Mouse (Mus musculus): ENCODE data around the gene Gldc. TPM values are rescaled to one million over a fixed set of nuclear protein-coding genes. Genes with fewer than 3 reads are reported as not detected.

The Gldc gene
- polyA plus RNA-seq, 1 experiment from 2014 or later, result 28.1 TPM

DNA sequence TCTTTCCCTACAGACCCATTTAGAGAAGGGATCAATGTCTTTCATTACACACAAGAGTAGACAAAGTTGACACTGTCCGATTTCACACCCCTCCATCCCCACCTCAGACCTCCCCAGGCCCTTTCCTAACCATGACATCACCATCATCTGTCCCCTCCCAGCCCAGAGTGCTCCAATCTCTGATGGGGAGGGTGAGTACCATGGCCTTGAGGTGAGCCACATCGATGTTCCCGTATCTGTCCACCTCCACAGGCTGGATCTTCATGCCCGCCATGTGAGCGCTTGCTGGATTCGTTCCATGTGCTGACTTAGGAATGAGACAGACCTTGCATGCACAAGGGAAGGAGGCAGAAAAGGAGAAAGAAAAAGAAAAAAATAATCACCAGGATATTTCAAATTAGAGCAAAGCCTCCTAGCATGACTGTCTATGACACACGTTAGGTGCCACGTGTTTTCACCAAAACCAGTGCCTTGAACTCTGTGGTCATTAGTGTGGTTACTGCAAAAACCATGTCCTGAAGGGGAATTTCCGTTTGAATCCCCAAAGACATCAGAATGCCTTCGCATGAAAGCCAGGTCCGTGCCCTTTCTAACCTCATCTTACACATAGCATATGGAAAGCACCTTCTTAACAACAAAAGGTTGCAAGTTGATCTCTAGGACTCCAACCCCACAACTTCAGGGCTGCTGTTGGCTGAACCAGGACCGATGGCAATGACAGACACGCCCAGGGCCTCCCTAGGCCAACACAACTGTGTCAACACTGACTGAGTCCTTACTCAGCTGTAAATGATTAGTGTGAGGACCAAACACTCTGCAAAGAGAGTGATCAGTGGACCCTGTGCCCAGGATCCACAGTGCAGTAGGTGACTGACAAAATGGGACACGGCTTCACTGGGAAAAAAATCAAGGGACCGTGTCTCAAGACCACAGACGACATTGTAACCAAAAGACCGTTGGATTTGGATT lies 56.6 kb downstream of the Gldc start:
- ATAC-seq, result peak; percentile 83
- H3K4me1 ChIP-seq, result 0 out of 2 replicates have a peak, but pooled peaks cover 7% of the 10 kb centered on the region
- no peak overlapping the region for H3K4me2 ChIP-seq
- H3K27me3 ChIP-seq (replicated peaks), result no peaks in the 10 kb centered on the region
- no peak overlapping the region for H3K9ac ChIP-seq
- no peaks in the 10 kb centered on the region for H3K9me3 ChIP-seq (replicated peaks)
- H3K4me3 ChIP-seq, result no peak overlapping the region
- peak overlapping the region; percentile 53; the same call in 1 of the 2 replicates for H3K27ac ChIP-seq
- H3K36me3 ChIP-seq, result 0 out of 2 replicates have a peak, but pooled peaks cover 4% of the 10 kb centered on the region
- WGBS (ENCODE audit: insufficient replicate concordance), result 72% methylated on average over 17 of the region's 17 CpGs

- Histone ChIP-seq H3K27me3 (replicated peaks) (no peaks in the 10 kb centered on the region), H3K27ac (no peak overlapping the region), H3K4me3 (no peak overlapping the region), H3K36me3 (no peaks in the 10 kb centered on the region), H3K4me2 (no peak overlapping the region), H3K4me1 (0 out of 2 replicates have a peak, but pooled peaks cover 7% of the 10 kb centered on the region), H3K9ac (no peak overlapping the region), H3K9me3 (replicated peaks) (no peaks in the 10 kb centered on the region)
- ATAC-seq, result no peak
- WGBS (ENCODE audit: insufficient replicate concordance), result 60% methylated on average over 9 of the region's 9 CpGs
Measured at GRCm38 (mm10) chr19:30117775-30118174, 57.5 kb downstream of the Gldc start.

- Histone ChIP-seq H3K9me3 (replicated peaks) (no peaks in the 10 kb centered on the region), H3K4me3 (no peak overlapping the region), H3K27ac (no peak overlapping the region), H3K36me3 (no peaks in the 10 kb centered on the region), H3K4me1 (0 out of 2 replicates have a peak, but pooled peaks cover 7% of the 10 kb centered on the region), H3K27me3 (replicated peaks) (no peaks in the 10 kb centered on the region), H3K9ac (no peak overlapping the region), H3K4me2 (no peak overlapping the region)
- WGBS (ENCODE audit: insufficient replicate concordance), result 69% methylated on average over 4 of the region's 4 CpGs
- no peak for ATAC-seq
Measured at GRCm38 (mm10) chr19:30117241-30117640, 58.0 kb downstream of the Gldc start.

DNA sequence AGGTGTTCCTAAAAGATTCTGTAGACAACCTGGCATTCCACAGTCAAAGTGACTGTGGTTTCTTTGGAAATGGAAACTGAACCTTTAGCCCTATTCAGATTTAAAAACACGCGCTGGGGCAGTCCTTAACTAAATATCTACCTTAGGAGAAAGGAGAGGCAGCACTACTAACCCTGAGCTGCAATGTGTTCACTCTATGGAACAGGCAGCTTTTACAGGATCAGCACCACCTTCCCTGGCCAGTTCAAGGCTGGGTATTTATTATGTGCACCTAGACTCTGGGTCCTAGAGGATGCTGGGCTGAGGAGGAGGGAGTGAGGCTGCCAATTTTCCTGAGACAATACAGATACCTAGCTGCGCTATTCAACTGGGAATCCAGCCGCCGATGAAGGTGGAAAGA lies 59.6 kb downstream of the Gldc start:
- Histone ChIP-seq H3K4me3 (no peak overlapping the region), H3K4me1 (0 out of 2 replicates have a peak, but pooled peaks cover 7% of the 10 kb centered on the region), H3K36me3 (no peaks in the 10 kb centered on the region), H3K27ac (no peak overlapping the region), H3K9me3 (replicated peaks) (no peaks in the 10 kb centered on the region), H3K27me3 (replicated peaks) (no peaks in the 10 kb centered on the region), H3K9ac (no peak overlapping the region), H3K4me2 (no peak overlapping the region)
- ATAC-seq, result no peak
- WGBS (ENCODE audit: insufficient replicate concordance), result 84% methylated on average over 5 of the region's 5 CpGs

- H3K9ac ChIP-seq, result no peak overlapping the region
- H3K4me2 ChIP-seq, result no peak overlapping the region
- H3K9me3 ChIP-seq (replicated peaks), result no peaks in the 10 kb centered on the region
- H3K4me1 ChIP-seq, result 0 out of 2 replicates have a peak, but pooled peaks cover 7% of the 10 kb centered on the region
- no peak overlapping the region for H3K4me3 ChIP-seq
- H3K27me3 ChIP-seq (replicated peaks), result no peaks in the 10 kb centered on the region
- ATAC-seq, result no peak
- H3K36me3 ChIP-seq, result no peaks in the 10 kb centered on the region; the same call in 1 of the 2 replicates
- 67% methylated on average over 14 of the region's 14 CpGs for WGBS (ENCODE audit: insufficient replicate concordance)
- no peak overlapping the region for H3K27ac ChIP-seq
Measured at GRCm38 (mm10) chr19:30114919-30115441, 60.2 kb downstream of the Gldc start.

DNA sequence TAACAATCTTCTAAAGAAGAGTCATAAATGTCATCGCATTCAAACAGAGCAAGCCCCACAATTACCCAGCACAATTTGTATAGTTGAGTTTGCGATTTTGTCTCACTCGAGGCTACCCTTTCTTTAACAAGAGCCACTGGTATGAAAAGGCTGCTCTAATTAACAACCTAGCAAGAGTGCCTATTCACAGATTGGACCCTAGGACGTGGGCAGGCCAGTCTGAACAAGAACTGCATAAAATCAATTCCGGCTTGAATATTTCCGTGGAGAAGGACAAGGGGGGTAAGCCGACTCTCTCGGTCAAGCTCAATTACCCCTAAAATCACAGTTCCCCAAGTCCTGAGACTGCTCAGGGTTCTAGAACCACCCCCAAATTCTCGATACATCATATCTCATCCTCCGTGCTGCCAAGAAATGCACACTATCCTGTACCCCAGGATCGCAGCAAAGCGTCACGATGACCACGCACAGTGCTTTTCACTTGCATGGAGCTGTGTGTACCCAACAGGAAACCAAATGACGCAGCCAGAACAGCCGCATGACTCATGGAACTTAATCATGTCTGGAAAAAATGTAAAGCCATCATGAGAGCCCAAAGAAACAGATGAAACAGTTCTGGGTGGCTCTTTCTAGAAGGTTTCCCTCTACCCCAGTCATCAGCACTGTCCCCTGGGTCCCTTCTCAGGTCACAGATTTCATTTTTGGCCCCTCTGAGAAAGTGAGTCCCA lies 62.1 kb downstream of the Gldc start:
- Histone ChIP-seq H3K27ac (no peak overlapping the region), H3K4me3 (no peak overlapping the region), H3K27me3 (replicated peaks) (no peaks in the 10 kb centered on the region), H3K36me3 (peaks cover 4% of the 10 kb centered on the region; the same call in 1 of the 2 replicates), H3K4me2 (no peak overlapping the region), H3K4me1 (0 out of 2 replicates have a peak, but pooled peaks cover 4% of the 10 kb centered on the region), H3K9me3 (replicated peaks) (no peaks in the 10 kb centered on the region), H3K9ac (no peak overlapping the region)
- WGBS (ENCODE audit: insufficient replicate concordance), result 82% methylated on average over 16 of the region's 16 CpGs
- ATAC-seq, result no peak

DNA sequence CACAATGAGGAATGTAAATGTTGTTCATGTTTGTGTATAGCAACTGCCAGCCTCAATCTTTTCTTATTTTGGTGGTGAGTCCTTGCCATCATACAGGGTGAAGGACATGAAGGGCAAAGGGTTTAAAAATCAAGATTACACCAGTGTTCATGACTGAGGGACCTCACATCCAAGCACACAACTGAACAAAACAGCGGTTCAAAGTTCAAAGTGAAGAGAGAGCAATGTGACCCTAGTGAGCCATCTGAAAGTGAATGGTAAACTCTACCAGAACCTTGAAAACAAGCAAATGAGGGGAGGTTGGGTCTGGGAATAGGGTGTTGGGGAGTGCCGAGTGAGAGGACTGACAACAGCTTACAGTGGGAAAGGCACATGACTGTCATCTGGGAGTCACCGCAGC lies 63.8 kb downstream of the Gldc start:
- H3K4me3 ChIP-seq, result no peak overlapping the region
- 76% methylated on average over 3 of the region's 3 CpGs for WGBS (ENCODE audit: insufficient replicate concordance)
- no peak overlapping the region for H3K9ac ChIP-seq
- no peaks in the 10 kb centered on the region for H3K27me3 ChIP-seq (replicated peaks)
- H3K27ac ChIP-seq, result no peak overlapping the region
- no peak for ATAC-seq
- no peaks in the 10 kb centered on the region for H3K9me3 ChIP-seq (replicated peaks)
- H3K36me3 ChIP-seq, result peaks cover 5% of the 10 kb centered on the region
- no peaks in the 10 kb centered on the region for H3K4me1 ChIP-seq
- no peak overlapping the region for H3K4me2 ChIP-seq

- no peak overlapping the region for H3K27ac ChIP-seq
- WGBS (ENCODE audit: insufficient replicate concordance), result 80% methylated on average over 6 of the region's 6 CpGs
- no peaks in the 10 kb centered on the region for H3K27me3 ChIP-seq (replicated peaks)
Measured at GRCm38 (mm10) chr19:30109122-30109521, 66.1 kb downstream of the Gldc start.

DNA sequence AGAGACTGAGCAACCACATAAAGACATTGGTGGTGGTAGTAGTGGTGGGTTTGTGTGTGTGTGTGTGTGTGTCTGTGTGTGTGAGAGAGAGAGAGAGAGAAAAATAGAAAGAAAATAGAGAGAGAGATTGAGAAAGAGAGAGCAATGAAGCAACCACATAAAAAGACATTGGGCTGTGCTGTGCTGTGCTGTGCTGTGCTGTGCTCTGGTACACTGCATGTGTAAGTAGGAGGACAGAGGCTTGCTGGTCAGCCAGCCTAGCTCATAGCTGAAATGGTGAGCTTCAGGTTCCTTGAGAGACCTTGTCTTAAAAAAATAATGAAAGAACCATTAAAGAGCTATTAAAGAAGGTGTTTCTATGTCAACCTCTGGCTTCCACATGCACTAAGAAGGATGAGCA lies 66.6 kb downstream of the Gldc start:
- H3K36me3 ChIP-seq, result peaks cover 9% of the 10 kb centered on the region
- H3K4me2 ChIP-seq, result no peak overlapping the region
- H3K27ac ChIP-seq, result no peak overlapping the region
- H3K9me3 ChIP-seq (replicated peaks), result no peaks in the 10 kb centered on the region
- H3K27me3 ChIP-seq (replicated peaks), result no peaks in the 10 kb centered on the region
- H3K4me1 ChIP-seq, result 0 out of 2 replicates have a peak, but pooled peaks cover 4% of the 10 kb centered on the region
- no peak overlapping the region for H3K9ac ChIP-seq
- no peak overlapping the region for H3K4me3 ChIP-seq
- no peak for ATAC-seq

More at GRCm38 (mm10) chr19:30109122-30109521, 66.1 kb downstream of the Gldc start:
- no peak overlapping the region for H3K4me3 ChIP-seq
- peaks cover 9% of the 10 kb centered on the region for H3K36me3 ChIP-seq
- no peak overlapping the region for H3K9ac ChIP-seq
- no peaks in the 10 kb centered on the region for H3K9me3 ChIP-seq (replicated peaks)
- ATAC-seq, result no peak
- 0 out of 2 replicates have a peak, but pooled peaks cover 4% of the 10 kb centered on the region for H3K4me1 ChIP-seq
- H3K4me2 ChIP-seq, result no peak overlapping the region

DNA sequence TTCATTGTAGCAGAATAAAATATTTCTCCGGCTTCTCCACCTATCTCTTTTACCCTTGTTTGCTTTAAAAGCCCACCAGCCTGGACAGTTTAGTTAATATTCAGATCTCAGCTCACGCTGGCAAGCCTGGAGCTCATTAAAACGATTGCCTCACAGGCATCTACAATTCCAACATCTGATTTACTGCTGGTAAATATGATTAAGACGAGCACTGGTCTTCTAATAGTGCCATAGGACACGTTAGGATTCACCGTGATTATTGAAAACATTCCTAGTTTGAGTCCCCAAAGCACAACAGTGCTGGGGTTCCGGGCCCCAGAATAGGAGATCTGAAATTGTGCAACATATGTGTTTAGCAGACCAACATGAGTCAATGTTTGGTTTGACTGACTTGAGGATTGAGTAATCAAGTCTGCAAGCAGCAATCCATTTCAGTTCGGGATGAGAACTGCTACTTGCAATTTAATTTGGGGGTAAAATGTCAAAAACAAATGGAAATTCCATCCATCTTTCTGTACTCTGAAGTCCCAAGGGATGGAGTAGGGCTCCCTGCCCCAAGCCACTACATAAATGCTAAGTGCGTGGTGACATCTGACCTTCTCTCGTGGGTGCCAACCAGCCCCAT lies 67.9 kb downstream of the Gldc start:
- Histone ChIP-seq H3K9me3 (replicated peaks) (no peaks in the 10 kb centered on the region), H3K4me1 (0 out of 2 replicates have a peak, but pooled peaks cover 4% of the 10 kb centered on the region), H3K4me2 (no peak overlapping the region), H3K36me3 (peaks cover 9% of the 10 kb centered on the region), H3K27me3 (replicated peaks) (no peaks in the 10 kb centered on the region), H3K27ac (no peak overlapping the region), H3K9ac (no peak overlapping the region), H3K4me3 (no peak overlapping the region)
- WGBS (ENCODE audit: insufficient replicate concordance), result 67% methylated on average over 10 of the region's 10 CpGs
- no peak for ATAC-seq

DNA sequence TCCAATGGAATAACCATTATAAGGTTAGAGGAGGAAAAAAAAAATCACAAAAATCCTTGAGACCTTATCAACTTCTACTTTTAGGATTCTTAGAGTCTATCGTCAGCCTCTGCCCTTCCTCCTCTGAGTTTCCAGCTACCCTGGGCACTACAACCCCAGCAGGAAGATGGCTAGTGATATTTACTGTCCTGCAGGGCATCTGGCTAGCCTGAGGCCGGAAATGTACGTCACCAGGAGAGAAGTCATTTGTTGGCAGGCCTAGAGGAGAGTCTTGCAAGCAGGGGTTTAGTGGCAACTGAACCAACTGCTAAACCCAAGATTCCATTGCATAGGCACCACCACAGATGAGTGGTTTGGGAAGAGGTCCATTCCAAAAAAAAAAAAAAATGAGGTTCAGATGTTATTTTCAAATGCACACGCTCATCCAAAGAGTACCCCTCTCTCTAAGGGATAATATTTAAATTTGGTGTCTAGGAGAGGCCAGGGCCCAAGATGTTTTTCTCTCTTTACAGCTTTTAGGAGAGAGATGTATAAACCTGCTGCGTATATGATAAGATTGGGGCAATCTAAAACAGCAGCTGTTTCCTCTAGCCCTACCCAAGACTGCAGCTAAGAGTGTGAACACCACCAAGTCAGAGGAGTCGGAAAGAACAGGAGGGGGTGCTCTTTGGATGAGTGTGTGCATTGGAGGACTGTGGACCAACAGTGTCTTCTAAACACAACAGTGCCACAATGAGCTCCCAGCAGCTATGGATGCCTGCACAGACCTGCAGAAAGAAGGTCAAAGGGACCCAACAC lies 70.0 kb downstream of the Gldc start:
- 0 out of 2 replicates have a peak, but pooled peaks cover 4% of the 10 kb centered on the region for H3K4me1 ChIP-seq
- no peak overlapping the region for H3K4me3 ChIP-seq
- 60% methylated on average over 6 of the region's 6 CpGs for WGBS (ENCODE audit: insufficient replicate concordance)
- ATAC-seq, result no peak
- H3K27ac ChIP-seq, result no peak overlapping the region
- no peaks in the 10 kb centered on the region for H3K9me3 ChIP-seq (replicated peaks)
- H3K36me3 ChIP-seq, result peaks cover 14% of the 10 kb centered on the region
- H3K4me2 ChIP-seq, result no peak overlapping the region
- H3K9ac ChIP-seq, result no peak overlapping the region
- H3K27me3 ChIP-seq (replicated peaks), result no peaks in the 10 kb centered on the region
